Mouse (Mus musculus) left cerebral cortex, postnatal 14 days (tissue): ENCODE data around the gene Gm9821. TPM values are rescaled to one million over a fixed set of nuclear protein-coding genes. Genes with fewer than 3 reads are reported as not detected.

Experiments used
- DNase-seq, 2 experiments: peaks; one replicate each; pipeline ENCODE4 v3.0.0; 2021 to 2022; ENCODE audit warnings: low spot score in 2 of 2, mixed read lengths in 1 of 2
- intact Hi-C: fragments of 180-260 bp; cut with DNase I; formaldehyde crosslinking; loops from one replicate; pipeline ENCODE4 v1.15.1; 2025
- total RNA-seq, 2 experiments: library from RNA; stranded (reverse); gene quantifications; 2 replicates each; pipeline ENCODE4 v1.2.3; 2021

Gm9821 gene
- total RNA-seq, 2 experiments from 2014 or later = not detected

- no peak for DNase-seq
- intact Hi-C loops = loop anchor here (2.0 to 5.0 kb wide), 2 partner anchors 133 to 146 kb away; no protein-coding TSS in a partner anchor
Measured at GRCm38 (mm10) chr2:91924726-91925125, 20.8 kb upstream of the Gm9821 start.

- peak in 1 of 2 experiments; percentile 70 for DNase-seq
- intact Hi-C loops = loop anchor here (2.0 to 5.0 kb wide), 2 partner anchors 132 to 147 kb away; no protein-coding TSS in a partner anchor
Measured at GRCm38 (mm10) chr2:91925442-91925841, 20.1 kb upstream of the Gm9821 start.

- no peak for DNase-seq
- intact Hi-C loops = loop anchor here (5.0 kb wide), 1 partner anchor 130 kb away; no protein-coding TSS in a partner anchor
Measured at GRCm38 (mm10) chr2:91926949-91927348, 18.6 kb upstream of the Gm9821 start, which contains the start of gene Chrm4. Gene Chrm4, plus strand, starts transcription at chr2:91927249.

- peak; percentile 79 to 85 for DNase-seq
- intact Hi-C loops = loop anchor here (5.0 kb wide), 1 partner anchor 129 kb away; no protein-coding TSS in a partner anchor
Measured at GRCm38 (mm10) chr2:91927826-91928533, 17.5 kb upstream of the Gm9821 start.

- no peak for DNase-seq
- intact Hi-C loops = loop anchor here (5.0 kb wide), 1 partner anchor 129 kb away; no protein-coding TSS in a partner anchor
Measured at GRCm38 (mm10) chr2:91928534-91929350, 16.8 kb upstream of the Gm9821 start.

GRCm38 (mm10) chr2:91929455-91929854 is 16.0 kb upstream of the Gm9821 start:
- intact Hi-C loops = loop anchor here (5.0 kb wide), 1 partner anchor 128 kb away; no protein-coding TSS in a partner anchor
- no peak for DNase-seq

- intact Hi-C loops = loop anchor here (5.0 kb wide), 2 partner anchors 42 to 127 kb away; no protein-coding TSS in a partner anchor
- DNase-seq = no peak
Measured at GRCm38 (mm10) chr2:91929936-91930335, 15.6 kb upstream of the Gm9821 start.

GRCm38 (mm10) chr2:91930761-91931291 is 14.7 kb upstream of the Gm9821 start:
- intact Hi-C loops = loop anchor here (5.0 kb wide), 1 partner anchor 41 kb away; no protein-coding TSS in a partner anchor
- DNase-seq = no peak

- intact Hi-C loops = loop anchor here (5.0 kb wide), 1 partner anchor 41 kb away; no protein-coding TSS in a partner anchor
- no peak for DNase-seq
Measured at GRCm38 (mm10) chr2:91931328-91932159, 14.0 kb upstream of the Gm9821 start.

- intact Hi-C loops = loop anchor here (5.0 kb wide), 1 partner anchor 40 kb away; no protein-coding TSS in a partner anchor
- DNase-seq = no peak
Measured at GRCm38 (mm10) chr2:91932160-91932711, 13.3 kb upstream of the Gm9821 start, which contains the start of gene Mdk. Gene Mdk, minus strand, starts transcription at chr2:91932297.

- intact Hi-C loops = loop anchor here (5.0 kb wide), 1 partner anchor 39 kb away; no protein-coding TSS in a partner anchor
- no peak for DNase-seq
Measured at GRCm38 (mm10) chr2:91932737-91933350, 12.7 kb upstream of the Gm9821 start.

GRCm38 (mm10) chr2:91933471-91933870 is 12.0 kb upstream of the Gm9821 start:
- intact Hi-C loops = loop anchor here (5.0 kb wide), 1 partner anchor 39 kb away; no protein-coding TSS in a partner anchor
- no peak for DNase-seq

GRCm38 (mm10) chr2:91934016-91934415 is 11.5 kb upstream of the Gm9821 start:
- no peak for DNase-seq
- intact Hi-C loops = loop anchor here (5.0 kb wide), 1 partner anchor 38 kb away; no protein-coding TSS in a partner anchor

GRCm38 (mm10) chr2:91934826-91935525 is 10.5 kb upstream of the Gm9821 start:
- no peak for DNase-seq
- intact Hi-C loops = loop anchor here (5.0 kb wide), 1 partner anchor 37 kb away; no protein-coding TSS in a partner anchor

GRCm38 (mm10) chr2:91936154-91936553 is 9.3 kb upstream of the Gm9821 start:
- intact Hi-C loops = no loop called here
- peak in 1 of 2 experiments; percentile 74 for DNase-seq

GRCm38 (mm10) chr2:91939303-91939935 is 6.1 kb upstream of the Gm9821 start:
- intact Hi-C loops = no loop called here
- no peak for DNase-seq

GRCm38 (mm10) chr2:91942356-91942755 is 3.1 kb upstream of the Gm9821 start:
- no peak for DNase-seq
- intact Hi-C loops = no loop called here
